Mouse (Mus musculus) right cerebral cortex, postnatal 4 days (tissue): ENCODE data around the gene Nckap5.

Experiments used
- DNase-seq: peaks from one replicate; pipeline ENCODE4 v3.0.0-alpha.2; 2022

Nckap5 gene

GRCm38 (mm10) chr1:126547979-126548378 is 282.6 kb downstream of the Nckap5 start:
- DNase-seq = no peak

- DNase-seq = no peak
Observed at GRCm38 (mm10) chr1:126544471-126544870, 286.1 kb downstream of the Nckap5 start.

GRCm38 (mm10) chr1:126537223-126537757 is 293.3 kb downstream of the Nckap5 start:
- DNase-seq = no peak

GRCm38 (mm10) chr1:126535527-126535926 is 295.1 kb downstream of the Nckap5 start:
- no peak for DNase-seq

GRCm38 (mm10) chr1:126534046-126534445 is 296.6 kb downstream of the Nckap5 start:
- no peak for DNase-seq

- DNase-seq = peak; percentile 8
Observed at GRCm38 (mm10) chr1:126528043-126528598, 302.5 kb downstream of the Nckap5 start.

GRCm38 (mm10) chr1:126518067-126518466 is 312.5 kb downstream of the Nckap5 start:
- DNase-seq = no peak

- no peak for DNase-seq
Observed at GRCm38 (mm10) chr1:126517427-126517826, 313.2 kb downstream of the Nckap5 start.

GRCm38 (mm10) chr1:126515054-126515756 is 315.4 kb downstream of the Nckap5 start:
- DNase-seq = no peak

GRCm38 (mm10) chr1:126511835-126512445 is 318.7 kb downstream of the Nckap5 start:
- no peak for DNase-seq

- no peak for DNase-seq
Observed at GRCm38 (mm10) chr1:126504717-126505116, 325.9 kb downstream of the Nckap5 start.

- no peak for DNase-seq
Observed at GRCm38 (mm10) chr1:126502741-126503140, 327.9 kb downstream of the Nckap5 start.

GRCm38 (mm10) chr1:126496722-126497121 is 333.9 kb downstream of the Nckap5 start:
- DNase-seq = no peak

GRCm38 (mm10) chr1:126492206-126493071 is 338.2 kb downstream of the Nckap5 start:
- peak; percentile 55 for DNase-seq

- DNase-seq = no peak
Observed at GRCm38 (mm10) chr1:126491412-126491811, 339.2 kb downstream of the Nckap5 start.

- no peak for DNase-seq
Observed at GRCm38 (mm10) chr1:126490256-126490655, 340.3 kb downstream of the Nckap5 start.

- DNase-seq = peak; percentile 28
Observed at GRCm38 (mm10) chr1:126484664-126485087, 345.9 kb downstream of the Nckap5 start.

- no peak for DNase-seq
Observed at GRCm38 (mm10) chr1:126483665-126484064, 346.9 kb downstream of the Nckap5 start.

- no peak for DNase-seq
Observed at GRCm38 (mm10) chr1:126481459-126482228, 349.0 kb downstream of the Nckap5 start.

GRCm38 (mm10) chr1:126473044-126473443 is 357.6 kb downstream of the Nckap5 start:
- no peak for DNase-seq

- DNase-seq = no peak
Observed at GRCm38 (mm10) chr1:126471419-126471818, 359.2 kb downstream of the Nckap5 start.

GRCm38 (mm10) chr1:126470883-126471282 is 359.7 kb downstream of the Nckap5 start:
- DNase-seq = no peak
